Comparison of ENCODE assay signal across 8 mouse cellular contexts in the genomic region with DNA sequence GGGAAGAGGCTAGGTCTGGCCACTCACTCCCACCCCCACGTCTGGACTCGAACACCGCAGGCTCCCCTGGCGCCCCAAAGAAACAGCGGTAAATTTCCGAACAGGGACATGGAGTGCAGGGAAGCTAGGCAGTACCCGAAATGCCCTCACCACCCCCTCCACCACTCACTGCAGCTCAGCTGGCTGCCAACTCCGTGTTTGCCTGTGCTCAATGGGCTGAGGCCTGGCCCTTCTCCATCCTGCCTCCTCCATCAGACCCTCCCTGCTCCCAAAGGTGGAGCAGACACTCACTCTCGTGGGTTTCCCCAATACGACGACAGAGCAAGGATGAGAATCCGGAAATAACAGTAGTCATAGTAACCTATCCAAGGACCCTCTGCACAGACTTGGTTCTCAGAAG. TPM values are rescaled to one million over a fixed set of nuclear protein-coding genes. Genes with fewer than 3 reads are reported as not detected.
DNase-seq lines count a peak whose midpoint lies in the region; ATAC-seq and TF ChIP-seq lines count a peak whose summit lies in the region.

No protein-coding gene starts in this region.

- H3K27me3 ChIP-seq in E14TG2a.4 (ENCODE audit: insufficient read depth, low read length): peaks cover 7% of the 10 kb centered on the region; the same call in 1 of the 2 replicates
- no peaks in the 10 kb centered on the region for H3K27me3 ChIP-seq in heart, embryonic 12.5 days (replicated peaks)
- H3K27me3 ChIP-seq in liver, embryonic 16.5 days (ENCODE audit: control insufficient read depth, insufficient read depth, low read depth, low read length): peaks cover 4% of the 10 kb centered on the region; the same call in 1 of the 2 replicates

- TF ChIP-seq CTCF in E14TG2a.4 (conservative IDR thresholded peaks at IDR 0.05; ENCODE audit: low read length): no peak

- H3K36me3 ChIP-seq in E14TG2a.4 (ENCODE audit: insufficient read depth, low read length): peaks cover 2% of the 10 kb centered on the region; the same call in 1 of the 2 replicates
- H3K36me3 ChIP-seq in heart, embryonic 12.5 days: no peaks in the 10 kb centered on the region
- H3K36me3 ChIP-seq in liver, embryonic 16.5 days (ENCODE audit: control insufficient read depth, insufficient read depth): no peaks in the 10 kb centered on the region

- peak overlapping the region; percentile 94 for H3K9ac ChIP-seq in heart, embryonic 12.5 days
- H3K9ac ChIP-seq in liver, embryonic 16.5 days (ENCODE audit: low read depth, low read length): no peak overlapping the region

- ATAC-seq in heart, embryonic 12.5 days (ENCODE audit: insufficient number of reproducible peaks, low FRiP score): no peak
- no peak for ATAC-seq in liver, embryonic 16.5 days (ENCODE audit: low read depth)

- peak overlapping the region; percentile 96 for H3K27ac ChIP-seq in heart, embryonic 12.5 days (ENCODE audit: poor library complexity, severe bottlenecking)
- no peak overlapping the region for H3K27ac ChIP-seq in liver, embryonic 16.5 days (ENCODE audit: low read length)

- 29% methylated on average over 12 of the region's 12 CpGs for WGBS in heart, embryonic 12.5 days
- 48% methylated on average over 12 of the region's 12 CpGs for WGBS in liver, embryonic 16.5 days (ENCODE audit: insufficient replicate concordance)

- peak overlapping the region; percentile 93 for H3K4me3 ChIP-seq in E14TG2a.4 (replicated peaks; ENCODE audit: low read length)
- H3K4me3 ChIP-seq in heart, embryonic 12.5 days: peak overlapping the region; percentile 95
- H3K4me3 ChIP-seq in liver, embryonic 16.5 days (ENCODE audit: low read depth, low read length): no peak overlapping the region

- peaks cover 74% of the 10 kb centered on the region for H3K4me1 ChIP-seq in E14TG2a.4 (replicated peaks; ENCODE audit: low read depth, low read length)
- H3K4me1 ChIP-seq in heart, embryonic 12.5 days (replicated peaks): peaks cover 64% of the 10 kb centered on the region
- peaks cover 37% of the 10 kb centered on the region for H3K4me1 ChIP-seq in liver, embryonic 16.5 days (ENCODE audit: control insufficient read depth, low read depth, low read length)

- no peaks in the 10 kb centered on the region for H3K9me3 ChIP-seq in E14TG2a.4 (ENCODE audit: low read length)
- H3K9me3 ChIP-seq in heart, embryonic 12.5 days (replicated peaks): no peaks in the 10 kb centered on the region
- no peaks in the 10 kb centered on the region for H3K9me3 ChIP-seq in liver, embryonic 16.5 days (replicated peaks; ENCODE audit: control insufficient read depth, low read length)

- H3K4me2 ChIP-seq in heart, embryonic 12.5 days: peak overlapping the region; percentile 96
- H3K4me2 ChIP-seq in liver, embryonic 16.5 days (ENCODE audit: low read depth, low read length): peak overlapping the region; percentile 91; the same call in 1 of the 2 replicates

- DNase-seq in brain, adult 2 months (ENCODE audit: low read depth, low spot score): peak; percentile 92
- peak; percentile 62 for DNase-seq in kidney, postnatal 14 days
- peak; percentile 58 to 70 for DNase-seq in right cerebral cortex, adult 2 months (ENCODE audit: low spot score in 2 of 2)
- no peak for DNase-seq in retina, embryonic 14.5 days (ENCODE audit: low spot score)
- DNase-seq in gastrocnemius, postnatal 10 days: no peak

RNA-seq across cellular contexts. Expression of a gene that starts 2.2 kb away (rescaled TPM):
- polyA plus RNA-seq in heart, embryonic 12.5 days (2016; fragmentation: Nextera tagmentation; extraction: Ambion mirVana): 17.0 and 18.6 TPM in 2 replicates
- 3.4 and 4.2 TPM in 2 replicates for polyA plus RNA-seq in liver, embryonic 16.5 days (2015; fragmentation: Nextera tagmentation; extraction: Ambion mirVana)
- 100 to 1,000 TPM; 116 to 123 TPM for total RNA-seq in gastrocnemius, postnatal 10 days (2021)

Comparison
In these comparisons a context has a peak if more than half of its experiments do, and no peak if none do; other contexts are left out.
1. DNase-seq: peak in brain, adult 2 months (single experiment), kidney, postnatal 14 days (single experiment) and right cerebral cortex, adult 2 months (2 of 2); none in retina, embryonic 14.5 days (single experiment) and gastrocnemius, postnatal 10 days (single experiment).